Mouse (Mus musculus) adrenal gland, postnatal 10 days (tissue): Measurements from ENCODE around the gene Fbxo28. TPM values are rescaled to one million over a fixed set of nuclear protein-coding genes. Genes with fewer than 3 reads are reported as not detected.

ENCODE experiments used
- DNase-seq: peaks from one replicate; pipeline ENCODE4 v3.0.0; 2021; ENCODE audit warnings: mixed read lengths
- total RNA-seq, 2 experiments: library from RNA; stranded (reverse); gene quantifications; 2 replicates each; pipeline ENCODE4 v1.2.3; 2021

Gene Fbxo28
- total RNA-seq, 2 experiments from 2014 or later, result 28.9 to 33.9 TPM

GRCm38 (mm10) chr1:182287781-182288180 lies 53.6 kb downstream of the Fbxo28 start:
- peak; percentile 40 for DNase-seq

- DNase-seq, result no peak
Measured at GRCm38 (mm10) chr1:182284795-182285194, 56.6 kb downstream of the Fbxo28 start.

GRCm38 (mm10) chr1:182283231-182283630 lies 58.2 kb downstream of the Fbxo28 start:
- no peak for DNase-seq

DNA sequence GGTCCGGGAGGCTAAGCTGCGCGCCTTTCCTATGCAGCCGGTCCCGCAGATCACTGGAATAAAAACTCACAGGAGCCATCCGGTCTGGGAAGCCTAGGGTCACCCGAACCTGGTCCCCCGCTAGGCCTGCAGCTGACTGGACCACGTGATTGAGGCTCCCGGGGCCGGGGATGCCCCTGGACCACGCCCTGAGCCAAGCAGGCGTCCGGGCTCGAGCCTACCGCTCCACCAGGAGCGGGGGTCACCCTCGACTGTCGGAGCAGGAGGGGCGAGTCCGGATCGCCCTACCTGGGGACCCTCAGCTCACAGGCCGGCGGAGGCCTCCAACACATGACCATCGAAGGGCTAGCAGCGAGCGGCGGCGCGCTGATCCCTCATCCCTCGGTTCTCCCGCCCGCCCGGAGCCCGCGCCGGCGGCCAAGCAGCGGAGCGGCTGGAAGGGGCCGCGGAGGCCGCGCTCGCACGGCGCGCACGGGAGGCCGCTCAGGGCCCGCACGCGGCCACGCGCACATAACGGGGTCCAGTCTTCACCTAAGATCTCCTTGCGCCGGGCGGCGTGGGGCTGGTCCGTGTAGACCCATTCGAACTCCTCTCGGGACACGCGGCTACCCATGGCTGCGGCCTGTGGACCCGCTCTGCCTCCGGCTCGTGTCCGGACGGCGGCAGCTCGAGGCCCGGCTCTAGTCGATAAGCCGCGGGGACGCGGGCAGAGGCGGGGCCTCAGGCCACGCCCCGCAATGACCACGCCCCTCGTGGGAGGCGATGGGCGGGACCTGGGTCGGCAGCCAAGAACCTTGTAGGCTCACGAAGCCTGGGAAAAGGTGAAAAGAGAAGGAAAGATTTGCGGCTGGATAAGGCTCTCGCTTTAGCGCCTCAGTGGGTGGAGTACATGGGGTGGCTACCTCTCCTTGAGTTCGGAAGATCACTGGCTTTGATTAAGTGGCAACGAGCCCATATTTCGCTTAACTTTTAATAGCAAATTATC lies 59.0 kb downstream of the Fbxo28 start, which contains the start of gene Degs1:
Gene Degs1, minus strand, starts transcription at position 714 of the 985 bp plus-strand sequence.
- DNase-seq, result peak; percentile 99

DNA sequence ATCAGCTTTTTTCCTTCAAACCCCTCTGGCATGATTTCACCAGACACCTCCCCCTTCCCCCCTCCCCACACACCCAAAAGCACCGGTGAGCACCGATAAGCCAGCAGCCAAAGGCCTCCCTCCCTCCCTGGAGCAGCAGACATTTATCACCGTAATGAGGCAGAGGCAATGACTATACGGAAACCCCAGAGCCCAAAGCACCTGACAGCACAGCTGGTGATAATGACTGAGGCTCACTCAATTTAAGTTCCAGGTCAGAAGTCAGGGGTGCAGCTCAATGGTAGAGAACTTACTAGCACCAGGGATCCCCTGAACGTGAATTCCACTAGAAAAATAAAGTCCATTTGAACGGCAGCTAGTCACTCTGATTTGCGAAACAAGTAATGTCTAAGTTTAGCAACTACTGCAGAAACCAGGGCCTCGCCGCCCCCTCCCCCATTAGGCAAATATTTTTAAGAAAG lies 60.1 kb downstream of the Fbxo28 start:
- peak; percentile 22 for DNase-seq

DNA sequence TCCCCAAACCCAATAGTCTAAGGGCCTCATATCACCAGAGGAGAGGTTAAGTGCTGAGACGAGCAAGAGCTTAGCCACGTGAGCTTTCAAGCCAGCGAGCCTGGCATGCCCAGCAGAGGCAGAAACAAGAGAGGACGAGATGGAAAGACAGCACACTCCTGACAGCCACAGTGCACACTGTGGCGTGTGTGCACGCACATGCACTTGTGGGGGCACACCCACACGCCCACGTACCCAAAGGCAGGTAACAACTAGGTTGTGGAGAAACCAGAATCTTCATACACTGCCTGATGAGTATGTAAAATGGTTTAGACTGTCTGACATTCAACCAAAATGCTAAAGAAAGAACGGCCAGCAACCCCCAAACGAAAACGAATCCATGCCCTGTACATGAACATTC lies 60.9 kb downstream of the Fbxo28 start:
- no peak for DNase-seq

DNA sequence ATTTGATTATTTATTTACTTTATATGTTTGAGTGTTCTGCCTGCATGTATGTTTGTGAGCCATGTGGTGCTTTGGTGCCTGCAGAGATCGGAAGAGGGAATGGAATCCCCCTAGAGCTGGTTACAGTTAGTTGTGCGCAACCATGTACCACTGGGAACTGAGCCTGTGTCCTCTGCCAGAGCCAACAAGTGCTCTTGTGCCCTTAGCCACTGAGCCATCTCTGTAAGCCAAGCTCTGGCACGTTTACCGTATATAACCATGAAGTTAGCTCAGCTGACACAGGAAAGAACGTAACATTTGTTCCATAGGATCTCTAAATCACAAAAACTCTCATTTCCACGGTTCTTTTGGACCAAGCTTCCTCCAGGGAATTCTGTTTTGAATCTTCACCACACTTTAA lies 61.4 kb downstream of the Fbxo28 start:
- DNase-seq, result peak; percentile 24

DNA sequence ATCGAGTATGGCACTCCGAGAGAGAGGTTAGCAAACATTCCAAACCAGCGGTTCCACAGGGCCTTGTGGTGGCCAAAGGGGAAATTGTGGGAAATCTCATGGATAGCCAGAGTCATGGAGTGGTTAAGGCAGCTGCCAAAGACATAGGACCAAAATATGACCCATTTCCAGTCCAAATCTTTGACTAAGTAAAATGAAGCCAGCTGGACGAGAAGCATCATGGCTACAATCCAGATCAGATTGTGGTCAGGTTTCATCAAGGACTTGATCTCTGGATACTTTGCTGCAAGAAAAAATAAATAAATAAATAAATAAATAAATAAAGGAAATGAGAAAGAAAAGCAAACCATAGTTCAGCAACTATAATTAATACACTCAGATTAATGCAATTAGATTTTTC lies 62.0 kb downstream of the Fbxo28 start:
- DNase-seq, result no peak

- DNase-seq, result no peak
Measured at GRCm38 (mm10) chr1:182275109-182275508, 66.3 kb downstream of the Fbxo28 start.

GRCm38 (mm10) chr1:182271632-182272031 lies 69.8 kb downstream of the Fbxo28 start:
- DNase-seq, result peak; percentile 65

DNA sequence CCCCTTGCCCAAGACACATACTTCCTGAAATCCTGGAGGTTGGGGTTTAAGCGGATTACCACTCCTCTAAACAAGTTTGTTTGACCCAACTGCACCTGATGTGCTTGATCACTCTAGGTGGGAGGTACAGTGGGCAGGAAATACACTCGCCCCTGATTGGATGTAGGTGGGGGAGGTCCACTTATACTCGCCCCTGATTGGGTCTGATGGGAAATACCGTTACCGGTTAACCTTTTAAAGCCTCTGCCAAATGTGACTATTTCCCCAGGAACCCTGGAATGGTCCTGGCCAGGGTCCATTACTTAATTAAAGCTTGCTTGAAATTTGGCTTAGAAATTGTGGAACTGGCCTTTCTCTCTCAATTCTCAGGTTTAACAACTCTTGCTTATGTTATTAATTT lies 70.3 kb downstream of the Fbxo28 start:
- DNase-seq, result no peak

DNA sequence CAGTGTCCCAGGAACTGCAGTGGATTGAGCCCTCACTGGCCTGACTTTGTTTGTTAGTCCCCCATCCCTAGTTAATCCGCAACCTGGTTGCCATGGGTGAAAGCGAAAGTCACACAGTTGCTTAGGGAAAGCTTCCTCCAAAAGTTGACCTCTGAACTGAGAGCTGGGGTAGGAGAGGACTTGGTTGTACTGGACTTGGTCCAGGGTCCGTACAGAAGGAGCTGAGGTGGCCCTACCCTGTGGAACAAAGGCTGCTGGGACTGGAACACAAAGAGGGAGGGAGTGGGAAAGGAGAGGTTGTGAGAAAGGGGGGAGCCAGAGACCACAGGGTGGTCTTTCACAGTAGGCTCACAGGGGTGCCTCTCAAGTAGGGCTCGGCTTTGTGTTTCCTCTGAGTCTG lies 73.1 kb downstream of the Fbxo28 start:
- no peak for DNase-seq

DNA sequence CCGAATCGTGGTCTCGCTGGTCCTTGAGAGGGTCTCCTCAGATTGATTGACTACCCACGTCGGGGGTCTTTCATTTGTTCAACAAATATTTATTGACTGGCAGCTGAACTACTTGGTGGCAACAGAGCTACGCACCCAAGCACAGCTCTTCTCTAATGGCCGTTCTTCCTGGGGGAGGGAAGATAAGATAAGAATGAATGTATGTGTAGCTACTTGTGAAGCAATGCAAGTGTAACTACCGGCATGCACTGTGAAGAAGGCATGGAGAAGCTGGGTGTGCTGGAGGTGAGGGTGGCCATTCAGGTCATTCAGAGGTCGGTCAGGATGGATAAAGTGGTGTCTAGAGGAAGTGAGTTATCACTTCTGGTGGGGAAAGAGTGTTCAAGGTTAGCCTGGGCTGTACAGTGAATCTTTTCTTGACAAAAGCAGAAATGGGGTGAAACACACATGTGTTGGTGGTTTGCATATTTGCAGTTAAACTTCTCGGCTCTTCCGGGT lies 75.4 kb downstream of the Fbxo28 start:
- no peak for DNase-seq

Other genes with a start within 250 kb of the Fbxo28 start
- gene Srp9, start 216.9 kb downstream of the Fbxo28 start, total RNA-seq, result 10 to 100 TPM; 51.9 to 57.0 TPM
- not detected for gene Vmn1r1, start 177.1 kb downstream of the Fbxo28 start, total RNA-seq
- gene Degs1, start 58.8 kb downstream of the Fbxo28 start, total RNA-seq, result 10 to 100 TPM; 81.0 to 81.3 TPM
- 10 to 100 TPM; 21.2 to 21.9 TPM for gene Trp53bp2, start 67.5 kb upstream of the Fbxo28 start, total RNA-seq
- gene Capn2, start 176.0 kb upstream of the Fbxo28 start, total RNA-seq, result 10 to 100 TPM; 79.3 to 94.3 TPM
- not detected for gene Capn8, start 223.4 kb upstream of the Fbxo28 start, total RNA-seq